Mouse (Mus musculus): ENCODE data around the gene Gm5105. TPM values are rescaled to one million over a fixed set of nuclear protein-coding genes. Genes with fewer than 3 reads are reported as not detected.

Gene Gm5105
- total RNA-seq, 2 experiments from 2014 or later, result 0.48 to 1.0 TPM

DNA sequence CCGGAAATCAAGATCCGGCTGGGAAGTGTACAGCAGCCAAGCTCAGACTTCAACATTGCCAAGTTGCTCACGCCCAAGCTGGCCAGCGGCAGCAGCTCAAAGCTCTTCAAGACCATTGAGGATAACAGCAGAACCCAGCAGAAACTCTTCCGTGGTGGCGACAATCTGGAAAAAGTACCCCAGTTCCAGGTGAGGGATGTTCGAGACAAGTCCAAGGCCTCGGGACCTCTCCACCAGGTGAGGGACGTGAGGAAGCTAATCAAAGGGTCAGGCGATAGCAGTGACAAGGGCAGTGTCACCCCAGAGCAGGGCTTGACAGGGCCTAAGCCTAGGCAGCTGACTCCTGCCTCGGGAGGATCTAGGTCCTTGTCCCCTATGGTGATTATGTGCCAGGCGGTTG, 915 bp upstream of the Gm5105 start:
- DNase-seq, result no peak

GRCm38 (mm10) chr3:138066348-138066856, 786 bp downstream of the Gm5105 start:
- no peak for DNase-seq

DNA sequence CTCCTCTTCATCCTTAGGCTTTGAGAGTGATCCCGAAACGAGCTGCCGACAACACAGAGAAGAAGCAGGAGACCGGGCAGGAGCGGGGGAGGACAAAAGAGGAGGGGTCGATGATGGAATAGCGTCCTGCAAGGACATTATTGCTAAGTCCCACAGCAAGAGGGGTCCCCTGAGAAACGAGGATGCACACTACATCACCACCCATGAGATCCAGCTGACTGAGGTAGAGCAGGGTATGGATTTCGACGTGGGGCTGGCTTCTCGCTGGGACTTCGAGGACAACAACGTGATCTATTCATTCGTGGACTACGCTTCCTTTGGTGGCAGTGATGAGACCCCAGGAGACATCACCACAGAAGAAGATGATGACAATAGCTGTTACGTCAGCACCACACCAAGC, 1.3 kb downstream of the Gm5105 start:
- DNase-seq, result no peak

GRCm38 (mm10) chr3:138064732-138065645, 2.2 kb downstream of the Gm5105 start, which contains the start of gene 1110002E22Rik:
1110002E22Rik (plus strand) TSS chr3:138065052.
- no peak for DNase-seq

DNA sequence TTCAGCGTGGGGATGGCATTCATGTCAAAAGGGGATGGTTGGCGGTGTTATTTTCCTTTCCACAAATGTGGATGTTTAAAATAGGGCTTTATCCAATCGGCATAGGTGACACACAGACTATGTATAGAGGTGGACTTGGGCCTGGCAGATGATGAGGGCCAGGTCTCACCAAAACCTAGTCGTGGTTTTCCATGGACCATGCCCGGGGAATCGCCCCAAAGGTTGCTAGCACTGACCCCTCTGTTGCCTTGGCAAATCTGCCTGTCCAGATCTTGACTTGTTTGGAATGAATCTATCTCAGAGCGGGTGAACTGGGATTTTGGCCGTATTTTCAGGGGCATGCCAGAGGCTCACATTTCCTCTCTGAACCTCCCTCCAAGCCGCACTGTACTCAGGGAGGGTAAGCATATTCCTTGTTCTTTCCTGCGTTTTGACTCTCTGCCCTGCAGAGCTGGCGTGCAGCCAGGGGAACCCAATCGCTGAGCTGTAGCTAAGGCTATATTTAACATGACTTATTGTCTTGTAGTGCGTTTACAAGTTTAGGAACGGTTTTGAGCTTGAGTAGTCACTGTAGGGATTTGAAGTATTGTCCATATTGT, 3.4 kb downstream of the Gm5105 start:
- DNase-seq, result peak; percentile 85

DNA sequence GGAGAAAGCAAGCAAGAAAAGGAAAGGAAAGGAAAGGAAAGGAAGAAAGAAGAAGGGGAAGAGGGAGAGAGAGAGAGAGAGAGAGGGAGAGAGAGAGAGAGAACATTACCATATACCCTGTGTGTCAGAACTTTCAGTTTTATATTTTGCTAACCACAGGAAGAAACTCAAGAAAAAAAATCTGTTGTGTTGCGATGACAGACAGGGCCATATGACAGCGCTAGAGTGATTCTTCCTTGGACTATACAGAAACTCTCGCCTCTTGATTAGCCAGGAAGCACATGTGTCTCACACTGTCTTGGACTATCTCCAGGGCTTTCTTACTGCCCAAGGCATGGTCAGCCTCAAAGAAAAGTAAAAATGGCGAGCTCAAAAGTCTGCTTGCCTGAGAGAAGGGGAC, 4.5 kb downstream of the Gm5105 start:
- DNase-seq, result no peak

DNA sequence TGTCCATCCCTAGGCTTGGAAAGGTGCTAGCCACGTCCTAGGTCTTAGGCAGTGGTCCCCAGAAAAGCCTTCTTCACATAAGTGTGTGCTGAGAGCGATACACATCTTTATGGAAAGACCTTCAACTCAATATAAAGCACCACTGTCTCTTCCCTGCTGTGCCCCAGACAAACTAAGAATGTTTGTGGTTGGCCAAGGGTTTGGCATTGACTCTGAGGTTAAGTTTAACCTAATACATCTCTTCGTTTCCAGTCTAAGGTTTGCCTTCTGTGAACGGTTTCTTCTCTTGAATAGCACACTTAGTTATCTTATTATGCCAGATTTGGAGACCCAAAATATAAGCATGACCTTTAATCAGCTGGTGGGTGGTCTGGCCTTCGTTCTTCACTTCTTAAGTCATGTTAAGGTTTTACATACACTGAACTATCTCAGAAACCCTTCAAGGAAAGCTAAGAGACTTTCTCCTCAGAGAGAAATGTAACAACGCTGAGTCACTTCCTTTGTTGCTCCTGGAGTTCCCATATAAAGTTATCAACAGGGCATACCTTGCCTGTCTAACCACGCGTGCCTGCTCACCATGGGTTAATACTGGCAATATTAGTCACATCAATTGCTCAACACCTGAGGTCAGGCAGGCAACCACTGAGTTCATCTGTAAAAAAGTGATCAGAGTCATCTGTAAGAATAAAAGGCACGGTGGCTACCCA, 5.8 kb downstream of the Gm5105 start:
- no peak for DNase-seq

DNA sequence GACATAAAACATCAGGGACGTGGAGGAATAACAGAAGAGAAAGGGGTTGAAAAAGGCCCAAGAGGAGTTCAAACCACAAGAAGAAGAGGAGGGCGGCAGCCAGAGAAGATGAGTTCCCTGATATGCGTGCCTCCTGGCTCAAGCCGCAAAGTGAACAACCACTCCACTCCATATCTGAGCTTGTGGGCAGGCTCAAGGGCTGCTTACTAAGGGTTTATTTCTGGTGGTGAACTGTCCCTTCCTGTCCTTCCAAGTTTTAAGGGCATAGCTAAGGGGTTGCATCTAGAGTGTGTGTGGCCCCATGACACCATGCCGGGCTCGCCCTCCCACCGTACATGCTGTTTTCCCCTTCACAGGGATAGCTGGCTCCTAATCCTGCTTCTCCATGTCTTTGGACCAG, 6.8 kb downstream of the Gm5105 start:
- DNase-seq, result no peak

DNA sequence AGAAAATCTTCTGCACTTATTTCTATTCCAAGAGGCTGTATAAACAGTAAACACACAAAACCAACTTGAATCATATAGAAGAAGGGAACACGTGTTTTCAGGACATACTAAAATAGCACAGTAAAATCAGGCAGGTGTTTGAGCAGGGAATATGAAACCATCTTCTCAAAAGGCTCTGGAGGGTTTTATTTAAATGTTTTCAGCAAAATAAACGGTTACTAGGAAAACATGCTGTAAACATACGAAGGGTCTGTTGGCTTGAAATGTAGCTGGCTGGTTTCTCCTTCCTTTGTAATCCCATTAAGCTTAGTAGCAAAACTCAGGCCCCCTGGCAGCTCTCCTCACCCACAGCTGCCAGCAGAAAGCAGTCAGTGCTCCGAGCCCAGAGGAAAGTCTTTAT, 9.0 kb downstream of the Gm5105 start:
- no peak for DNase-seq

DNA sequence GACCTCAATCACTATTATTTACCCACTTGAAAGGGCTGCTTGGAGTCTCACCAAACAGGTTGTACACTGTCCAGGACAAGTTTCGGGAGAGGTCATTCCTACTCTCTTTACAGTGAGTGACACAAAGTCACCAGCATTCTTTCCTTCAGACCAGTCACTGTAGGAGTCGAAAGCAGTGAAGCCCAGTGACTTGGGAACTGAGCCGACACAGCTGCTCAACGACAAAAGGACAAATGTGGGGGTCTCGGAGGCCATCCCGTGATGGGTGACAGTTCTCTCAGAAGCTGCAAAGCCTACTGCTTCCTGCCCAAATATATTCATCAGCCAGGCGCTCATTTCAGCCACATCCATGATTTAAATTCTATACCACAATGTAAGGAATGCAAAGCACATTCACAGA, 10.2 kb downstream of the Gm5105 start:
- no peak for DNase-seq

- DNase-seq, result peak; percentile 67
These were observed 13.2 kb downstream of the Gm5105 start for GRCm38 (mm10) chr3:138053969-138054368.

- DNase-seq, result no peak
These were observed 15.8 kb downstream of the Gm5105 start for GRCm38 (mm10) chr3:138051431-138051830.

DNA sequence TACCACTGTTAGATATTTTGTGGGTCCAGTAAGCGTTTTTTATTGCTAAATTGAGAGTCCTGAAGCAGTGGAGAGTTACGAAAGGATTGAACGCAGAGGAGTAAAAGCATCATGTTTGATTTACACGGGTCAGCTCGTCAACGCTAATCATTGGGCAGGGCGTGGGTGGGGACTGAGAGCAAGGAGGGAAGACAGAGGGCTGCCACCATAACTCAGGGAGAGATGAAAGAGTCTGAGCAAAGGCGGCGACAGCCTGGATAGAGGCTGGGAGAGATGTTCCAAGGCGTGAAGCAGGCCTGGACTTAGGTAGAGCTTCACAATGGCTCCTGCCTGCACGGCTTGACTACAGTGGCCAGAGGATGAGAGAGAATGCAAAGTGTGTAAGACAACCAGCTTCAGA, 16.4 kb downstream of the Gm5105 start:
- no peak for DNase-seq

DNA sequence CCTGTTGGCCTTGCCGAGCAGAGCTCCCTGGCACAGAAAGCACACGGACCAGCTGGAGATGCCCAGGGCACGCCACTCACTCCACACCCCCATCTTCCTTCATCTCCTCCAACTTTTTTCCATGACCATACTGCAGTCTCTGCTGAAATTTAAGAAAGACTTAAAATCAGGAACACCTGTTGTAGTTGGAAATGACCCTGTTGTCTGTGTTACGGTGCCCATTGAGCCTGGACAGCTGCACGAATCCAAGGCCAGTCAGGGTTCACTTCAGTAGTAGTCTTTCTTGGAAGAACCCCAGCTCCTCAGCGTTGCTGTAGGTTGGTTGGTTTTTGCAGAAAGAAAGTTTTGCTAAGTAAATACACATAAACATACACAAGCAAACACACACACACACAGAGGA, 17.6 kb downstream of the Gm5105 start:
- DNase-seq, result no peak

DNA sequence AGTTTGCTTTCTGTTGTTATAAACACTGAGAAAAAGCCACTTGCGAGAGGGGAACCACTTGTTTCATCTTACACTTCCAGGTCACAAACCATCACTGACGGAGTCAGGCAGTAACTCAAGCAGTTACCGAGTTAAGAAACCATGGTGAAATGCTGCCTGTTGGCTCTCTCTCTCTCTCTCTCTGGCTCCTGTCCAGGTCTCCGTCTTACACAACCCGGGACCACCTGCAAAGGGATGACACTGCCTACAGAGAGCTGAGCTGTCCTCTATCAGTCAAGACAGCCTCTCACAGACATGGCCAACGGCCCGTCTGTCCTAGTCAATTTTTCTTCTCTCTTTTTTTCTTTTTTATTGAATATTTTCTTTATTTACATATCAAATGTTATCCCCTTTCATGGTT, 23.9 kb downstream of the Gm5105 start:
- no peak for DNase-seq

DNA sequence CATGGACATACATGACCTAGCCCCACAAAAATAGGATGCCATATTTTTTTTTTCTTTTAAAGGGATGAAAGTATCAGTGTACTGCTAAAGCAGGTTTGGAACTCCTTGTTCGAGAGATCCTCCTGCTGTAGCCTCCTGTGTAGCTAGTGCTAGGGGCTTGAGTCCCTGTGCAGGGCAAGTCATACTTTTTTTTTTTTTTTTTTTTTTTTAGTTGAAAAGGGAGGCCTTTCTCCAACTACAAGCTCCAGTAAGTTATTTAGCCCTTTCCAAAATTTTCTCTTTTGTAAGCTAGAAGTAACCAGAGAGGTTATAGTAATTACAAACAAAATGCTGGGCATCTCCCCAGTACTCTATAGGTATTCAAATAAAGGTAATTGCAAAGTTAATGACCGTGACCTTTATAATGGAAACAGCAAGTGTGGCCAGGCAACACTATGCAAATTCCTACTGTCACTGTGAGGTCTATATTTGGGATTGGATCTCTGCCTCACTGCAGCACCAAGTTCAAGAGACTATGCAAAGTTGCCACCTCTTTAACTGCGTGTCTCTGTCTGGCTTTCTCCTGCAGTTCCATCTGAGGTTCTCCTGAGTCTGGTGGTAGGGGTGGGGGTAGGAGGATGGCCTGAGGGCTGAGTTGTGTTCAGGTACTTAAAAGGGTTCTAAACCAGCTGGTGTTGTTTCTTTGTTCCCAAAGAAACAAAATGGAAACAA, 25.4 kb downstream of the Gm5105 start:
- DNase-seq, result no peak

DNA sequence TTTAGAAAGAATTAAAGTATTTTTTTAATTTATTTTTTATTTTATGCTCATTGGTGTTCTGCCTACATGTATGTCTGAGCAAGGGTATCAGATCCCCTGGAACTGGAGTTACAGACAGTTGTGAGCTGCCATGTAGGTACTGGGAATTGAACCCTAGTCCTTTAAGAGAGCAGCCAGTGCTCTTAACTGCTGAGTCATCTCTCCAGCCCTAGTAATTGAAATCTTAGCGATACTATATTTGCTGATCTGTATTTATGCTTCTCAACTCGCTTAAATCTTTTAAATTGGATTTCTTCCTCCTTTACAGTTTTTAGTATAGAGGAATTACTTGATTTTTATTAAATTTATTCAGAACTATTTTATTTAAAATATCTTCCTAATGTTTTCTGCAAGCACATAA, 26.2 kb downstream of the Gm5105 start:
- DNase-seq, result no peak

- DNase-seq, result no peak
These were observed 33.2 kb downstream of the Gm5105 start for GRCm38 (mm10) chr3:138033986-138034385.

DNA sequence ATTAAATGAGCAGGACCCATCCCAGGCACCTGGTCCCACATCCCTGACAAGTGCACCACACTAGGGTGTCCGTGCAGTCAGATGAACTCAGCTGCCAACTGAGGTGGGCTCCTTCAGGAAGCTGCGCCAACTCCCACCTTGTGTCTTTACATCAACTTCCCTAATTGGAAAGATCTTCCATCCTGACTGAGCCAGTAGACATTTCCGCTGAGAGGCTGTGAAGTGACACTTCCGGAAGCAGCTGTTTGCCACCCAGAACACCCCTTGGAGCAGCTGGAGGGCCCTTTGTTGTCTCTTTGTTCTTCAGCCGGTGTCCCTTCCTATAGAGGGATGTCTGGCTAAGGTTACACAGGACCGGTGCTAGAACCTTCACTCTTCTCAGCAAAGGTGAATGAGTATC, 36.6 kb downstream of the Gm5105 start:
- no peak for DNase-seq

DNA sequence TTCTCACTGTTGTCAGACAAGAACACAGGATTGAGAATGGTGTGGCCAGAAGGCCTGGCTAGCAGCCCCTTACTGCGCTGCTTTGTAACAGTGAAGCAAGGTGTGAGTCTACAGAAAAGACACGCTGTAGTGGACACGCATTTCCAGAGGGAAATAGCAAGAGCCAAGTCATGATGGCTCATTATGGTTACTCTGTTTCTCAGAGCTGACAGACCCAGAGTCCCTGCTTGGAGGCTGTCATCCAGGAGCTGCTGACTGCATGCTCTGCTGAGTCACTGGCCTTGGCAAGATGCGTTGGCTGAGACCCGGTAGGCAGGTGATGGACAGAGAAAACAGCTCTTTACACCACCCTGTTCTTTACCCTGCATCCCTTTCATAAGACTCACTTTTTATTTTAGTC, 37.8 kb downstream of the Gm5105 start:
- peak; percentile 47 for DNase-seq

- DNase-seq, result no peak
These were observed 39.4 kb downstream of the Gm5105 start for GRCm38 (mm10) chr3:138027575-138028362.

DNA sequence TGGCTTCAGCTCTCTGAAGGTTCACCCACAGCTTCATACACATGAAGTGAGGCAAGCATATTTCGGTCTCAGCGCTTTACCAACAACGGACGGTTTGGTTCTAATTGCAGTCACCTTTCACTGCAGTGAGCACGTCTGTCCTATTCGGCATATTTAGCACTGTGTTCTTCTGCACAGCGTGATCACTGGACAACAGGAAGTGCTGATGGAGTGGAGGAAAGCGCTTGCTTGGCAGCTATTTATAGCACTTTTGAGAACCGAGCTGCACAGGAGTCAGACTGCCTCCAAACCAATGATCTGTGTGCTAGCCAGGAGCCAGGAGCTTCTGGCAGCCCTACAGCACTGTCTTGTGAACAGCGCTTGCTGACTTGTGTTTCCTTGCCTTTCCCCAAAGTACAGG, 40.9 kb downstream of the Gm5105 start:
- peak; percentile 61 for DNase-seq

Measured in heart, postnatal 4 days (tissue).